Mouse (Mus musculus) neural tube, embryonic 14.5 days (tissue): ENCODE results near the gene Kmt5a. TPM values are rescaled to one million over a fixed set of nuclear protein-coding genes. Genes with fewer than 3 reads are reported as not detected.

ENCODE experiments used
- ATAC-seq: fragments of 200-750 bp; cut with Nextera tagmentation; 2 replicates; pipeline ENCODE4 v1.8.0; 2017; ENCODE audit warnings: low read depth, mild to moderate bottlenecking, moderate TSS enrichment, moderate library complexity
- H3K27ac ChIP-seq: fragments of 300-500 bp; sonication (generic); 2 replicates; pipeline ENCODE4 v1.5.1; 2014; ENCODE audit warnings: low read depth, mild to moderate bottlenecking, control low read depth, low read length, moderate library complexity, mixed read lengths
- H3K27me3 ChIP-seq: fragments of 300-500 bp; sonication (generic); 2 replicates; pipeline ENCODE4 v1.6.1; 2014; ENCODE audit warnings: low read length; ENCODE audit not compliant: control insufficient read depth, insufficient read depth
- H3K36me3 ChIP-seq: fragments of 300-500 bp; sonication (generic); 2 replicates; pipeline ENCODE4 v1.6.1; 2014; ENCODE audit warnings: low read length, mixed read lengths; ENCODE audit not compliant: control insufficient read depth, insufficient read depth
- H3K4me1 ChIP-seq: fragments of 300-500 bp; sonication (generic); 2 replicates; pipeline ENCODE4 v1.6.1; 2014; ENCODE audit warnings: low read length; ENCODE audit not compliant: control insufficient read depth, insufficient read depth
- H3K4me2 ChIP-seq: fragments of 300-500 bp; sonication (generic); 2 replicates; pipeline ENCODE4 v1.6.1; 2014; ENCODE audit warnings: mild to moderate bottlenecking, low read depth, low read length, control low read depth
- H3K4me3 ChIP-seq: fragments of 300-500 bp; sonication (generic); 2 replicates; pipeline ENCODE4 v1.5.1; 2014; ENCODE audit warnings: low read depth, low read length, control low read depth, mixed read lengths
- H3K9ac ChIP-seq: fragments of 300-500 bp; sonication (generic); replicated peaks from 2 replicates; pipeline ENCODE4 v1.6.1; 2014; ENCODE audit warnings: low read depth, mild to moderate bottlenecking, control low read depth, low read length, mixed read lengths
- H3K9me3 ChIP-seq: fragments of 300-500 bp; sonication (generic); 2 replicates; pipeline ENCODE4 v1.6.1; 2016; ENCODE audit warnings: low read length; ENCODE audit not compliant: control insufficient read depth
- WGBS: fragments of 180-500 bp; shearing (Covaris S2); extraction: QIAGEN DNeasy Blood & Tissue Kit; methylation state at CpG from one replicate; pipeline ENCODE4 v1.1.7; 2014; 5-methylcytosine and 5-hydroxymethylcytosine counted together
- polyA plus RNA-seq: library from polyadenylated mRNA; unstranded; fragments of >200 nt; fragmentation: Nextera tagmentation; extraction: Ambion mirVana; gene quantifications from 2 replicates; pipeline ENCODE4 v1.2.1, GENCODE M21; 2014

The Kmt5a gene
- polyA plus RNA-seq: 15.9 and 21.5 TPM in 2 replicates

DNA sequence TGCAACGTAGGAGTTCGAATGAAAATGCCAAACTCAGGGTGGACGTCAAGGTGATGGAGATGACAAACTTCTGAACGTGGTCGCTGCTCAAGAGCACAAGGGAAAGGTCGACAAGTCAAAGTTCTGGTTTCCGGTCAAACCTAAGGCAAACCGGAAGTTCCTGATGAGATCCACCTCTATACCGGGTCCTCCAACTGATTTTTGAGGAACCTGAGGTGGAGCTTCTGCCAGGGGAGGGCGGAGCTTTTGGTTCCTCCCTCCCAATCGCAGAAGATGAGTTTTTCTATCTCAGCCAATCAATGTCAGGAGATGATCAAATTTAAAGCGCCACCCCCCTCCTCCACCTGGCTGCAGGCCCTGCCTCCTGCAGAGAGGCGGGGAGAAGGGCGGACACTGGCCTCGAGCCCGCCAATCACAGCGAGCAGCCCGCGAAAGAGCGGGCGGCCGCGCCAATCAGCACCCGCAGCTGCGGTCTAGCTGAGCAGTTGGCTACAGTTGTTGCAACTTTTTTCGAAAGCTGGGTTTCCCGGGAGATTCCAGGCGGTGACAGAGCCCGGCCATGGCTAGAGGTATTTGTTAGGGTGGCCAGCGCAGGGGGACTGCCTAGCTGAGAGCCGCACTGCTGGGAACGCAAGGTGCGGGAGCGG lies at the start of gene Kmt5a:
Gene Kmt5a (plus strand): TSS at position 484 of the 647 bp plus-strand sequence.
- Histone ChIP-seq H3K4me2 (peak within 1 kb of the TSS; percentile 98), H3K4me1 (peaks cover 2% of the 10 kb centered on the region), H3K27me3 (no peaks in the 10 kb centered on the region), H3K9me3 (no peaks in the 10 kb centered on the region), H3K9ac (peak within 1 kb of the TSS; percentile 60), H3K27ac (peak within 1 kb of the TSS; percentile 18; the same call in 1 of the 2 replicates), H3K4me3 (peak within 1 kb of the TSS; percentile 66), H3K36me3 (no peaks in the 10 kb centered on the region)
- ATAC-seq: peak; percentile 97
- 1% methylated on average over 33 of the region's 34 CpGs for WGBS

DNA sequence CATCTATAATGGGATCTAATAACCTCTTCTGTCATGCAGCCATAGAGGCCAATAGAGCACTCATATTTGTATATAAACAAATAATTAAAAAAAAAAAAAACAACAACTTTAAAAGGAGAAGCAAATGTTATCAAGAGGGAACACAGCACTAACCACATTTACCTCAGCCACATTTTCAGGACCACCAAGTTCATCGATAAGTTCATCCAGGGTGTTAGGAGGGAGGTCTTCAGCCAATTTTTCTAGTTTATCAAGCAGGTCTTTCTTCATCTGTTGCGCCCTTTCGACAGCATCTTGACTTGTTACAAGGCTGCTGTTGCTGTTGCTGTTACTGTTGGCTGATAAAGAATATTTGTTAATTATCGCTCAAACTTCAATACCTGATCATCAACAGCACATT lies 47.3 kb upstream of the Kmt5a start:
- WGBS: 99% methylated on average over 4 of the region's 4 CpGs
- Histone ChIP-seq H3K36me3 (peaks cover 66% of the 10 kb centered on the region), H3K27me3 (no peaks in the 10 kb centered on the region), H3K27ac (no peak overlapping the region), H3K9me3 (no peaks in the 10 kb centered on the region), H3K4me3 (no peak overlapping the region), H3K4me2 (no peak overlapping the region), H3K9ac (no peak overlapping the region), H3K4me1 (no peaks in the 10 kb centered on the region)
- no peak for ATAC-seq

DNA sequence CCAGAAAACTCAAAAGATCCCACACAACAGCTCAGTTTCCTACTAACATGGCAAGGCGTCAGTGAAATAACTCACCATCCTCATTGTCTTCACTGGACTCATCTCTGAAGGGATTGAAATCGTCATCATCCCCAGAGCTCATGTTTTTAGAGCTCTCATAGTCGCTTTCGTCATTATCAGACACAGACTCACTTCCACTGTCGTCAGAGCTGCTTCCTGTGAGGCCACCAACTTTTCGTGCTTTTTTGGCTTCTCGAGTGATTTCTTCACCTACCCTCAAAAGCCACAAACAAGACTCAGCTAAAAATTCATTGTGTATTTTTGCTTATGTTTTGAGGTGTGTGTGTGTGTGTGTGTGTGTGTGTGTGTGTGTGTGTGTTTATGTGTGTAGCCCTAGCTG lies 46.0 kb upstream of the Kmt5a start:
- Histone ChIP-seq H3K4me2 (no peak overlapping the region), H3K9ac (no peak overlapping the region), H3K4me1 (no peaks in the 10 kb centered on the region), H3K27me3 (no peaks in the 10 kb centered on the region), H3K9me3 (no peaks in the 10 kb centered on the region), H3K4me3 (no peak overlapping the region), H3K36me3 (peaks cover 68% of the 10 kb centered on the region), H3K27ac (no peak overlapping the region)
- no peak for ATAC-seq
- WGBS: 95% methylated on average over 7 of the region's 7 CpGs

DNA sequence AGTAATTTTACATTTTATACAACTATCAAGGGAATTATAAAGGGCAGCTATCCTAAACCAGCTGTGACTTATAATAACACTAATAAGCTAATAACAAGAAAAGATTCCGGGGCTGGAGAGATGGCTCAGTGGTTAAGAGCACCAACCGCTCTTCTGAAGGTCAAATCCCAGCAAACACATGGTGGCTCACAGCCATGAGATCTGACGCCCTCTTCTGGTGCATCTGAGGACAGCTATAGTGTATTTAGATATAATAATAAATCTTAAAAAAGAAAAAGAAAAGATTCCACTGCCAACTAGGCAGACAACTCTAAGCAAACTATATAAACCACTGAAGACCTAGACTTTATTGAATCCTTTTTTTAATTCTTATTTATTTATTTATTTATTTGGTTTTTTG lies 28.9 kb upstream of the Kmt5a start:
- H3K9ac ChIP-seq: no peak overlapping the region
- no peaks in the 10 kb centered on the region for H3K4me1 ChIP-seq
- no peak for ATAC-seq
- H3K4me3 ChIP-seq: no peak overlapping the region
- 81% methylated on average over 3 of the region's 3 CpGs for WGBS
- no peaks in the 10 kb centered on the region for H3K27me3 ChIP-seq
- H3K36me3 ChIP-seq: peaks cover 42% of the 10 kb centered on the region
- no peaks in the 10 kb centered on the region for H3K9me3 ChIP-seq
- H3K27ac ChIP-seq: no peak overlapping the region
- no peak overlapping the region for H3K4me2 ChIP-seq

DNA sequence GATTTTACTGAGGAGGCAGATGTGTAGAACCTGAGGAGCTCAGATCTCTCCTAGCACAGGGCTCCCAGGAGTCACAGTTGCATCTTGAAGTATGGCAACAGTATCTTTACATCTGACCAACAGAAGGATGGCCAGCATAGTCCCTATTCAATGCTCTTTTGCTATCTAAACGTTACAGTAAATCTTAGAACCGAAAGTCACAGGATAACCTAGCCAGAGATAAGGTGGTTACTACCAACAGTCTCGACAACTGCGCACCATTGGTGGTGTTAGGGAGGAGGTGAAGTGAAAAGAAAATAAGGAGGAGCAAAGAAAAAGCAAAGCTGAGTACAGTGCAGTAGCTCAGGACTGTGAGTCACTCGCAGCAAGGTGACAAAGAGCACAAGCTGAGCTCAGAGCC lies 27.6 kb upstream of the Kmt5a start:
- Histone ChIP-seq H3K27ac (no peak overlapping the region), H3K4me3 (no peak overlapping the region), H3K4me1 (no peaks in the 10 kb centered on the region), H3K27me3 (no peaks in the 10 kb centered on the region), H3K36me3 (peaks cover 32% of the 10 kb centered on the region), H3K9me3 (no peaks in the 10 kb centered on the region), H3K9ac (no peak overlapping the region), H3K4me2 (no peak overlapping the region)
- WGBS: 97% methylated on average over 5 of the region's 5 CpGs
- no peak for ATAC-seq

DNA sequence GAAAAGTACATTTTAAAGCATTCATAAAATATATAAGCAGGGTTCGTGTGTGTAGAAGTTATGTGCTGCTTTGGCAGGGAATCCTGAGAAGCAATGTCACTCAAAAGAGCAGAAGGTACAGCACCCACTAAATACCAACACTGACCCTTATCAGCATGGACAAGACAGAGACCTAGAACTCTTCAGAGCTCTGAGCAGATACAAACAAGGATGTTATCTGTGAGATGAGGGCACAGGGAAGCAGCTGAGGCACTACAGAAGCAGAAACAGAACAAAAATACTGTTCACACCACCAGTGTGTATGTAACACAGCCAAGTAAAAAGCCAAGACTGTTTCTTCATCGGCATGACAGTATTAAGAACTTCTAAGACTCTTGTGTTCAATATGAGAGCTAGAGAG lies 20.8 kb upstream of the Kmt5a start:
- no peak for ATAC-seq
- no peaks in the 10 kb centered on the region for H3K36me3 ChIP-seq
- no peak overlapping the region for H3K9ac ChIP-seq
- H3K27ac ChIP-seq: no peak overlapping the region
- H3K27me3 ChIP-seq: no peaks in the 10 kb centered on the region
- H3K9me3 ChIP-seq: no peaks in the 10 kb centered on the region
- H3K4me2 ChIP-seq: no peak overlapping the region
- H3K4me1 ChIP-seq: peaks cover 7% of the 10 kb centered on the region
- WGBS: 94% methylated on average over 2 of the region's 2 CpGs
- H3K4me3 ChIP-seq: no peak overlapping the region

DNA sequence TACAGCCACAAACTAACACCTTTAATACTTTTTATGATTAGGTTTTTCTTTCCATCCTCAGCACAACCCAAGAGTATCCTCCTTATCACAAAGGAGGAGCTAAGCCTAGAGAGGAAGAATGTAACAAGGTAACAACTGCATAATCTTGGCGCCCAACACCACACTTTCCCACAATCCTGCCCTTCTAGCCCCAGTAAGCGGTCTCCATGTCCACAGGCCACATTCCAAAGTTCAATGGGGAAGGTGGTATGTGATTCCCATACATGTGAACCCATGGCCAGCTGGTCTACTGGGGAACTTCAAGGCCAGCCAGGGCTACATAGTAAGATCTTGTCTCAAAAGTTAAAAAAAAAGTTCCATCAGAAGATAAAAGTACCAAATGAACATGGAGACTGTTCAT lies 17.9 kb upstream of the Kmt5a start:
- no peak overlapping the region for H3K4me3 ChIP-seq
- no peaks in the 10 kb centered on the region for H3K9me3 ChIP-seq
- ATAC-seq: no peak
- no peaks in the 10 kb centered on the region for H3K36me3 ChIP-seq
- no peak overlapping the region for H3K27ac ChIP-seq
- no peak overlapping the region for H3K4me2 ChIP-seq
- no peak overlapping the region for H3K9ac ChIP-seq
- 98% methylated on average over 2 of the region's 2 CpGs for WGBS
- peaks cover 14% of the 10 kb centered on the region for H3K4me1 ChIP-seq
- H3K27me3 ChIP-seq: no peaks in the 10 kb centered on the region

DNA sequence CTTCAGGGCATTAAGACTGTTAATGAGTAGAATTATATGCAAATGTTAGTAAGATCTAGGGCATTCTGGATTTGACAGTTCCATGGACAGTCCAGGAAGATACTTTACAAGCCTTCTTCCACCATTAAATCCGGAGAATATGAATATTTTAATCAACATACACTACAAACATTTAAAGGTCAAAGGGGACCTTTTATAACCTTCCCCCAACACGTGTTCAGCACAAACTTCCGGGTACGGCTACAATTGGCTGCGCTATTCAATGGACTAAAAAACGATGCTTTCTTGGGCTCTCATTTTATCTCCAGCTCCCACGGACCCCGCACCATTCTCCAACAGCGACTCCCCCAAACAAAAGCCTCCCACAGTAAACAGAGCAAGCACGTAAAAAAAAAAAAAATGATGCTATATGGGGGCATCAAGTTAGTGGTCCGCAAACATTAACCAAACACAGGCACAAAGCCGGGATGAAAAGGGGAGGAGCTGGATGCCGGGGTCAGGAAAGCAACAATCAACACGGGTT lies 15.5 kb upstream of the Kmt5a start:
- Histone ChIP-seq H3K36me3 (no peaks in the 10 kb centered on the region), H3K4me1 (peaks cover 14% of the 10 kb centered on the region), H3K4me3 (peak overlapping the region; percentile 95), H3K9ac (peak overlapping the region; percentile 81), H3K27ac (no peak overlapping the region), H3K4me2 (peak overlapping the region; percentile 92), H3K9me3 (no peaks in the 10 kb centered on the region), H3K27me3 (no peaks in the 10 kb centered on the region)
- ATAC-seq: no peak
- WGBS: 3% methylated on average over 14 of the region's 14 CpGs

DNA sequence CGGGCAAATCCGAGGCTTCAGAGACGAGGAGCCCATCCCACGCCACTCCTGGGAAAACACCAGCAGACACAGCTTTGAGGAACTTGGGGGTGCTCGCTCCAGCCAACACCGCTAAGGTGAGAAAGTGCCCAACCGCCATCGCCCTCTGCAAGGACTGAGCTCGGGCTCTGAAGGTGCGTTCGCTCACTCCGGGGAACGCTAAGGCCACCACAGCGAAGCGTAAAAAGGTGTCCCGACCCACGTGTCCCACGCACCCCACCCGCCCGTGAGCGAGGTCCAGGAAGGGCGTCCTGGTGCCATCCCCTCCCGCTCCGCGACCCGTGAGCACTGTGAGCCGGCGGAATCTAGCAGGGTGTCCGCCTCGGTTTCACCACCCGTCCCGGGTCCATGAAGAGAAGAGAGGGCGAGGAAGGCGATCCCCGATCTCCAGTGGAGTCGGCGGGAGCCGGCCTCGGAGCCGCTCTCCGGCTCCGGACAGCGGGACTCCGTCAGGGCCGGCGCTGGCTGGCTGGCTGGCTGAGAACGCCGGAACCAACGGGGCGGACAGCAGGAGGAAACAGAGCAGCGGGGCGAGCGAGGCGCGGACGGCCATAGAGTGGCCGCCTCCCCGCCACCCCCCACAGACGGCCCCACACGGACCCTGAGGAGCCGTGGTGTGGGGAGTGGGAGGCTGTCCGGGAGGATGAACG lies 14.9 kb upstream of the Kmt5a start:
- no peaks in the 10 kb centered on the region for H3K9me3 ChIP-seq
- H3K27ac ChIP-seq: peak overlapping the region; percentile 77
- H3K4me1 ChIP-seq: peaks cover 14% of the 10 kb centered on the region
- WGBS: under 1% methylated on average over 63 of the region's 63 CpGs
- no peaks in the 10 kb centered on the region for H3K36me3 ChIP-seq
- H3K9ac ChIP-seq: peak overlapping the region; percentile 81
- ATAC-seq: peak; percentile 80
- no peaks in the 10 kb centered on the region for H3K27me3 ChIP-seq
- peak overlapping the region; percentile 95 for H3K4me3 ChIP-seq
- H3K4me2 ChIP-seq: peak overlapping the region; percentile 92
